Mouse (Mus musculus) limb, embryonic 15.5 days (tissue): ENCODE results near the gene Rab39. TPM values are rescaled to one million over a fixed set of nuclear protein-coding genes. Genes with fewer than 3 reads are reported as not detected.

ENCODE experiments used
- ATAC-seq: fragments of 200-750 bp; cut with Nextera tagmentation; 2 replicates; pipeline ENCODE4 v1.8.0; 2017; ENCODE audit warnings: low read depth, moderate TSS enrichment; ENCODE audit not compliant: insufficient number of reproducible peaks, low FRiP score, low TSS enrichment
- H3K27ac ChIP-seq: fragments of 300-500 bp; sonication (generic); 2 replicates; pipeline ENCODE4 v1.5.1; 2015; ENCODE audit warnings: moderate library complexity, mild to moderate bottlenecking, inconsistent platforms
- H3K27me3 ChIP-seq: fragments of 300-500 bp; sonication (generic); 2 replicates; pipeline ENCODE4 v1.6.1; 2015; ENCODE audit warnings: inconsistent platforms
- H3K36me3 ChIP-seq: fragments of 300-500 bp; sonication (generic); 2 replicates; pipeline ENCODE4 v1.6.1; 2015; ENCODE audit warnings: inconsistent platforms
- H3K4me1 ChIP-seq: fragments of 300-500 bp; sonication (generic); 2 replicates; pipeline ENCODE4 v1.6.1; 2015; ENCODE audit warnings: inconsistent platforms
- H3K4me2 ChIP-seq: fragments of 300-500 bp; sonication (generic); 2 replicates; pipeline ENCODE4 v1.6.1; 2015; ENCODE audit warnings: mild to moderate bottlenecking, inconsistent platforms
- H3K4me3 ChIP-seq: fragments of 300-500 bp; sonication (generic); 2 replicates; pipeline ENCODE4 v1.5.1; 2015; ENCODE audit warnings: mild to moderate bottlenecking, inconsistent platforms
- H3K9ac ChIP-seq: fragments of 300-500 bp; sonication (generic); 2 replicates; pipeline ENCODE4 v1.6.1; 2015; ENCODE audit warnings: inconsistent platforms
- H3K9me3 ChIP-seq: fragments of 300-500 bp; sonication (generic); 2 replicates; pipeline ENCODE4 v1.6.1; 2016; ENCODE audit warnings: inconsistent platforms
- WGBS: fragments of 180-500 bp; shearing (Covaris S2); methylation state at CpG from one replicate; pipeline ENCODE4 v1.1.7; 2015; 5-methylcytosine and 5-hydroxymethylcytosine counted together
- polyA plus RNA-seq: library from polyadenylated mRNA; unstranded; fragments of >200 nt; fragmentation: Nextera tagmentation; extraction: Ambion mirVana; gene quantifications from 2 replicates; pipeline ENCODE4 v1.2.1, GENCODE M21; 2015

Rab39 gene
- 0.38 and 0.45 TPM in 2 replicates for polyA plus RNA-seq

- H3K9ac ChIP-seq, result no peak within 1 kb of the TSS
Observed at GRCm38 (mm10) chr9:53705992-53706696, at the start of gene Rab39. Rab39 (minus strand) TSS chr9:53706232.

GRCm38 (mm10) chr9:53754801-53755200 is 48.8 kb upstream of the Rab39 start:
- H3K4me2 ChIP-seq, result no peak overlapping the region
- H3K27me3 ChIP-seq, result no peaks in the 10 kb centered on the region
- no peak overlapping the region for H3K4me3 ChIP-seq
- no peak overlapping the region for H3K27ac ChIP-seq
- no peak for ATAC-seq
- no peak overlapping the region for H3K9ac ChIP-seq
- H3K9me3 ChIP-seq, result no peaks in the 10 kb centered on the region
- H3K4me1 ChIP-seq, result no peaks in the 10 kb centered on the region
- H3K36me3 ChIP-seq, result no peaks in the 10 kb centered on the region

More at GRCm38 (mm10) chr9:53705992-53706696, at the start of gene Rab39:
- WGBS, result under 1% methylated on average over 49 of the region's 49 CpGs
- peaks cover 4% of the 10 kb centered on the region; the same call in 1 of the 2 replicates for H3K27me3 ChIP-seq
- peak within 1 kb of the TSS; percentile 46 for H3K4me3 ChIP-seq
- H3K4me2 ChIP-seq, result peak within 1 kb of the TSS; percentile 81
- ATAC-seq, result peak; percentile 90
- H3K9me3 ChIP-seq, result no peaks in the 10 kb centered on the region
- no peaks in the 10 kb centered on the region for H3K36me3 ChIP-seq
- H3K27ac ChIP-seq, result no peak within 1 kb of the TSS
- H3K4me1 ChIP-seq, result peaks cover 17% of the 10 kb centered on the region

- H3K4me3 ChIP-seq, result no peak overlapping the region
- H3K9me3 ChIP-seq, result no peaks in the 10 kb centered on the region
- 46% methylated on average over 5 of the region's 5 CpGs for WGBS
- no peaks in the 10 kb centered on the region for H3K4me1 ChIP-seq
- H3K4me2 ChIP-seq, result no peak overlapping the region
- H3K27ac ChIP-seq, result no peak overlapping the region
- no peak overlapping the region for H3K9ac ChIP-seq
- ATAC-seq, result no peak
- H3K36me3 ChIP-seq, result no peaks in the 10 kb centered on the region
- no peaks in the 10 kb centered on the region for H3K27me3 ChIP-seq
Observed at GRCm38 (mm10) chr9:53750899-53751298, 44.9 kb upstream of the Rab39 start.

GRCm38 (mm10) chr9:53750411-53750810 is 44.4 kb upstream of the Rab39 start:
- ATAC-seq, result no peak
- no peak overlapping the region for H3K27ac ChIP-seq
- H3K9ac ChIP-seq, result no peak overlapping the region
- H3K9me3 ChIP-seq, result no peaks in the 10 kb centered on the region
- no peaks in the 10 kb centered on the region for H3K4me1 ChIP-seq
- H3K4me3 ChIP-seq, result no peak overlapping the region
- 88% methylated on average over 13 of the region's 13 CpGs for WGBS
- H3K27me3 ChIP-seq, result no peaks in the 10 kb centered on the region
- no peak overlapping the region for H3K4me2 ChIP-seq
- no peaks in the 10 kb centered on the region for H3K36me3 ChIP-seq

DNA sequence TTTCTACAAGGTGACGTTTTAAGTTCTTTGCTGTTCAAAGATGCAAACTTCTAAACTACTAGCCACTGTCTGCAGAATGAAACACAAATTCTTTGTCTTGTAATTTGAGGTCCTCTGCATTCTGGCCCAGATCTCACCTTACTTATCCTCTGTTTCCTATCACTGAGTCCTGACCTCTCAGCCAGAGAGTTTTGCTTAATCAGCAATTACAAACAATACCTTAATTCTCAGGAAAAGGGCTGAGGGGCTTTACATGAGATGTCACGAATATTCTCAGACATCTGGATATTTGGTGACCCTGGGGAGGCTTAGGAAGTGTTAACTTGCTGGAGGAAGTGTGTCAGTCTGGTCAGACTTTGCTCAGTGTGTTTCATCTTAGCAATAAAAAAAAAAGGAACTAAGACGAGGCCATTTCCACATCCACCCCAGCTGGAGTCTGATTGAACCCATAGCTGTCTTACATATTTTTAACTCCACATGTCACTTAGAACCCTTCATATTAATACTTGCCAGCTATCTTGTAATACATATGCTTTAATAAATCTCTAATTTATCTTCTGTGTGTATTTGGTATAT is 34.9 kb upstream of the Rab39 start:
- H3K9me3 ChIP-seq, result no peaks in the 10 kb centered on the region
- no peak overlapping the region for H3K9ac ChIP-seq
- H3K27ac ChIP-seq, result no peak overlapping the region
- no peak overlapping the region for H3K4me2 ChIP-seq
- ATAC-seq, result no peak
- 38% methylated on average over 3 of the region's 3 CpGs for WGBS
- H3K36me3 ChIP-seq, result no peaks in the 10 kb centered on the region
- no peaks in the 10 kb centered on the region for H3K27me3 ChIP-seq
- H3K4me3 ChIP-seq, result no peak overlapping the region
- no peaks in the 10 kb centered on the region for H3K4me1 ChIP-seq

DNA sequence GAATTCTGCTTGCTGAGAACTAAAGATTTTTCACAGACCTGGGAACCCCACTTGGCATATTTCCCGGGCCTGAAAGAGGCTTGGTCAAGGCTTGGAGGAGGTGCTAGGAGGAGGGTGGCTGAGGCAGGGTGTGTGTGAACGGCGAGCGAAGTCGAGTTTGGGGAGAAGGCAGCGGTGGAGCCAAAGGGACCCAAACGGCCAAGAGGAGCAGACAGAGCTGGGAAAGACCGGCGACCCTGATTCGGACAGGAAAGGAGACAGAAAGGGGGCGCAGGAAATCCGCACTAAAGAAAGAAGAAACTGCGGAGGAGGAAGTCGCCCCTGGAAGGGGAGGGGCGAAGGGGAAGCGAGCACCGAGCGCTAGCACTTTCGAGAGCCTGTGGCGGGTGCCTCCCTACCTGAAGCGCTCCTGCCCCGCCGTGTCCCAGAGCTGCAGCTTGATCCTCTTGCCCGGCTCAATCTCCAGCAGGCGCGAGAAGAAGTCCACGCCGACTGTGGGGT is 491 bp downstream of the Rab39 start:
- ATAC-seq, result 0 out of 2 replicates have a peak, but pooled peaks have one; percentile 44
- Histone ChIP-seq H3K36me3 (no peaks in the 10 kb centered on the region), H3K27me3 (peaks cover 4% of the 10 kb centered on the region; the same call in 1 of the 2 replicates), H3K4me1 (peaks cover 17% of the 10 kb centered on the region), H3K9ac (no peak overlapping the region), H3K4me3 (peak overlapping the region; percentile 46), H3K27ac (no peak overlapping the region), H3K9me3 (no peaks in the 10 kb centered on the region), H3K4me2 (peak overlapping the region; percentile 81)
- under 1% methylated on average over 28 of the region's 28 CpGs for WGBS

- Histone ChIP-seq H3K4me1 (peaks cover 17% of the 10 kb centered on the region), H3K9me3 (no peaks in the 10 kb centered on the region), H3K4me2 (no peak overlapping the region), H3K4me3 (no peak overlapping the region), H3K27ac (no peak overlapping the region), H3K27me3 (peaks cover 4% of the 10 kb centered on the region; the same call in 1 of the 2 replicates), H3K9ac (no peak overlapping the region), H3K36me3 (no peaks in the 10 kb centered on the region)
- ATAC-seq, result no peak
- WGBS, result 87% methylated on average over 1 of the region's 1 CpGs
Observed at GRCm38 (mm10) chr9:53702991-53703390, 3.0 kb downstream of the Rab39 start.

DNA sequence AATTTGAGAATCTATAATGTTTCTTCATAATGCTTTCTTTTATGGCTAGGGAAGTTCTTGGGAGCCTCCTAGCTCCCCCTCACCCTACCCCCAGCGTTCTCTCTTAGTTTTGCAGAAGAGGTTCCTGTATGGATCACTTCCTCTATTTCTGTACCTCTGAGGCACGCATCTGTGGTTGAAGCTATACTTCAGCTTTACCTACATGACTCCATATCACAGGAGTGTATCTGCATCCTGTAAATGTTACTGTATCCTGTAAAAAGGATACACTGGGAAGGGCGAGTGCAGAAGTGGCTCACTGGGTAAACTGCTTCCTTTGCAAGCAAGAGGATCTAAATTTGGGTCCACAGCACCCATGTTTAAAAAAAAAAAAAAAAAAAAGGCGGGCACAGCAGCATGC is 5.5 kb downstream of the Rab39 start:
- H3K4me1 ChIP-seq, result peaks cover 4% of the 10 kb centered on the region
- no peaks in the 10 kb centered on the region for H3K27me3 ChIP-seq
- H3K9me3 ChIP-seq, result no peaks in the 10 kb centered on the region
- no peak overlapping the region for H3K27ac ChIP-seq
- H3K36me3 ChIP-seq, result no peaks in the 10 kb centered on the region
- H3K4me2 ChIP-seq, result no peak overlapping the region
- H3K9ac ChIP-seq, result no peak overlapping the region
- H3K4me3 ChIP-seq, result no peak overlapping the region
- no peak for ATAC-seq
- WGBS, result 56% methylated on average over 4 of the region's 4 CpGs

DNA sequence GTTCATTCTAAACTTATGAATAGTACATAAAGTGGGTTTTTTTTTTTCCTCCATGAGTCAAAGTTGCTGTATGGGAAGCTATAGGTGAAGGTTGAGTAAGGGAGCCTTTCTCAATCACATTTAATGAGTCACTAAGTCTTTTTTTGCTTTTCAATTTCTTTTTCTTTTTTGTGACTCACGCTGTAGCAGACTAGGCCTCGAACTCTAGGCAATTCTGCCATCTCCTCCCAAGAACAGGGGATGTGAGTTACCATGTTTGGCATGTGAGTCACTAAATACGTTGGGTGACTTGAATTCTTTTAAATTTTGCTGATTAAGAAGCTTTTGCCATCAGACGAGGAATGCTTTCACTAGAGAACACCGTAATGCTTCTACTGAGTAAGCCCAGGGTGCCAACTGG is 10.2 kb downstream of the Rab39 start:
- no peak for ATAC-seq
- 81% methylated on average over 5 of the region's 5 CpGs for WGBS

DNA sequence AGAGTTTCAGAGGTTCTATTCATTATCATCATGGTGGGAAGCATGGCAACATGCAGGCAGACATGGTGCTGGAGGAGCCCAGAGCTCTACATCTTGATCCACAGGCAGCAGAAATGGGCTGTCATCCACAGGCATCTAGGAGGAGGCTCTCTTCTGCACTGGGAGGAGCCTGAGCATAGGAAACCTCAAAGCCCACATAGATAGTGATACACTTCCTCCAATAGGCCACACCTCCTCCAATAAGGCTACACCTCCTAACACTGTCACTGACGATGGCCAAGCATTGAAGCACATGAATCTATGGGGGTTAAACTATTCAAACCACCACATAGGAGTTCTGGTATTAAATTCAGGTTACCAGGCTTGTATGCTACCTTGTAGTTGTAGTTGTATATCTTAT is 12.3 kb downstream of the Rab39 start:
- WGBS, result 35% methylated on average over 1 of the region's 1 CpGs
- H3K9me3 ChIP-seq, result no peaks in the 10 kb centered on the region

More for the DNA sequence above, 10.2 kb downstream of the Rab39 start:
- Histone ChIP-seq H3K4me1 (no peaks in the 10 kb centered on the region), H3K9me3 (no peaks in the 10 kb centered on the region), H3K4me2 (no peak overlapping the region), H3K36me3 (no peaks in the 10 kb centered on the region), H3K27me3 (no peaks in the 10 kb centered on the region), H3K4me3 (no peak overlapping the region), H3K9ac (no peak overlapping the region), H3K27ac (no peak overlapping the region)

DNA sequence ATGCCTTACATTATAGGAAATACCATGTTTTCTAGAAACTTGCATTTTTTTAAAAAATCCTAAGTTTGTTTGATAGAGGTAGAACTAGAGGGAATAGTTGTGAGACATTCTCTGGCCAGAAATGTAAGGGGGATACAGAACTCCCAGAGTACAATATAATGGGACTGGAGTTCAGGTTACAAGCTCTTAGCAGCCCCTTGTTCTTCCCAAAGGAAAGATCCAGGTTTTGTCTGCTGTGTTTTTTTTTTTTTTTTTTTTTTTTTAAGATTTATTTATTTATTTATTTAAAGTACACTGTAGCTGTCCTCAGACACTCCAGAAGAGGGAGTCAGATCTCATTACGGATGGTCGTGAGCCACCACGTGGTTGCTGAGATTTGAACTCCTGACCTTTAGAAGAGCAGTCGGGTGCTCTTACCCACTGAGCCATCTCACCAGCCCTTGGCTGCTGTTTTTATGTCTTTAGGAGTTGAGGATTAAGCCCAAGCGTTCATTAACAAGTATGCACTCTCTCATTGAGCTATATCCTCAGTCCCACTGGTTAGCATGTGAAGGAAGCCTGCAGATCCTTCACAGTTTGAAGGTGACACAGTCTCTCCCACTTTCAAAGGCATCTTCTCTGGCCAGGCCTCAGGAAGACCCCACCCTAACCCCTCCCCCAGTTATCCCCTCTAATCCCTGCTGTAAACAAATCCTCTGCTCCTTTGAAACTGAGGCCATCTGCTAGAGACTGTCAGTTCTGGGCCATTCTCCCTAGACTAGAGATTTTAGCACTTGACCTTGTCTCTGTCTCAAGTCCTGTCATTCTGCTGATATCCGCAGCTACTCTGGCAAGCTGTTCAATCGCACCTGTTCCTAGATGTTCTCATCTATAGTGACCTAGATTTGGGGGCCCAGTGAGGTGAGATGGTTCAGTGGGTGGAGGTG is 14.0 kb downstream of the Rab39 start:
- H3K27me3 ChIP-seq, result no peaks in the 10 kb centered on the region
- no peaks in the 10 kb centered on the region for H3K4me1 ChIP-seq
- H3K4me3 ChIP-seq, result no peak overlapping the region
- H3K9ac ChIP-seq, result no peak overlapping the region
- ATAC-seq, result no peak
- no peaks in the 10 kb centered on the region for H3K36me3 ChIP-seq
- no peaks in the 10 kb centered on the region for H3K9me3 ChIP-seq
- H3K4me2 ChIP-seq, result no peak overlapping the region
- 38% methylated on average over 7 of the region's 7 CpGs for WGBS
- H3K27ac ChIP-seq, result no peak overlapping the region

More for the DNA sequence above, 12.3 kb downstream of the Rab39 start:
- ATAC-seq, result no peak
- no peaks in the 10 kb centered on the region for H3K4me1 ChIP-seq
- no peak overlapping the region for H3K9ac ChIP-seq
- H3K27me3 ChIP-seq, result no peaks in the 10 kb centered on the region
- H3K36me3 ChIP-seq, result no peaks in the 10 kb centered on the region
- H3K4me3 ChIP-seq, result no peak overlapping the region
- no peak overlapping the region for H3K4me2 ChIP-seq
- no peak overlapping the region for H3K27ac ChIP-seq
